20 mouse cellular contexts compared by ENCODE assay signal in the genomic region with DNA sequence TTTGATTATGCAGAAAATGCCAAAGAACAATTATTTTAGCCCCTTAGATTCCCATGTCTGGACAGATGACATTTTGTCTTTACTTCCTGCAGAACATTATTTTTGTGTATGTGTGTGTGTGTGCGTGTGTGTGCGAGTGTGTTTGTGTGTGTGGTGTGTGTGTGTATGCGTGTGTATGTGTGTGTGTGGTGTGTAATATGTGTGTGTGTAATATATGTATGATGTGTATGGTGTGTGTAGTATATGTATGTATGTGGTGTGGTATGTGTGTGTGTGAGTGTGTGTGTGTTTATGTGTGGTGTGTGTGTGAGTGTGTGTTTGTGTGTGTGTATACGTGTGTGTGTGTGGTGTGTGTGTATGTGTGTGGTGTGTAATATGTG. TPM values are rescaled to one million over a fixed set of nuclear protein-coding genes. Genes with fewer than 3 reads are reported as not detected.
DNase-seq lines count a peak whose midpoint lies in the region; ATAC-seq and TF ChIP-seq lines count a peak whose summit lies in the region.
"Had no signal": no experiment of that assay in that cellular context is flagged by ENCODE, and none has a peak within 500 bp of the region (broad histone marks: within the 10 kb centered on the region; RNA-seq: fewer than 3 reads in every experiment).

No protein-coding gene starts in this region.

- no peaks in the 10 kb centered on the region for H3K9me3 ChIP-seq in intestine, embryonic 14.5 days (ENCODE audit: control insufficient read depth, low read length)
- H3K9me3 ChIP-seq in intestine, embryonic 16.5 days (ENCODE audit: control insufficient read depth, low read length): no peaks in the 10 kb centered on the region
- no peaks in the 10 kb centered on the region for H3K9me3 ChIP-seq in midbrain, embryonic 11.5 days (ENCODE audit: control insufficient read depth, low read length)
- no peaks in the 10 kb centered on the region for H3K9me3 ChIP-seq in midbrain, postnatal 0 days (ENCODE audit: low read length)
- no peaks in the 10 kb centered on the region for H3K9me3 ChIP-seq in limb, embryonic 15.5 days
- H3K9me3 ChIP-seq: G1E; heart, embryonic 13.5 days; hindbrain, embryonic 12.5 days; liver, embryonic 15.5 days; neural tube, embryonic 12.5 days had no signal

- no peaks in the 10 kb centered on the region for H3K27me3 ChIP-seq in intestine, embryonic 14.5 days (replicated peaks; ENCODE audit: control insufficient read depth, insufficient read depth, low read length)
- no peaks in the 10 kb centered on the region for H3K27me3 ChIP-seq in intestine, embryonic 16.5 days (replicated peaks; ENCODE audit: control insufficient read depth, insufficient read depth, low read length)
- no peaks in the 10 kb centered on the region for H3K27me3 ChIP-seq in midbrain, embryonic 11.5 days (ENCODE audit: control insufficient read depth, insufficient read depth, low read length)
- H3K27me3 ChIP-seq in midbrain, postnatal 0 days (ENCODE audit: insufficient read depth, low read length): no peaks in the 10 kb centered on the region
- no peaks in the 10 kb centered on the region for H3K27me3 ChIP-seq in limb, embryonic 15.5 days
- H3K27me3 ChIP-seq: hindbrain, embryonic 12.5 days; limb, embryonic 13.5 days; neural tube, embryonic 12.5 days; Patski had no signal

- WGBS in intestine, embryonic 14.5 days: 87% methylated on average over 4 of the region's 4 CpGs
- 83% methylated on average over 4 of the region's 4 CpGs for WGBS in intestine, embryonic 16.5 days
- WGBS in midbrain, embryonic 11.5 days: 92% methylated on average over 4 of the region's 4 CpGs
- WGBS in midbrain, postnatal 0 days: 96% methylated on average over 4 of the region's 4 CpGs
- WGBS in limb, embryonic 15.5 days: 88% methylated on average over 4 of the region's 4 CpGs

- ATAC-seq in intestine, embryonic 14.5 days (replicated peaks; ENCODE audit: low FRiP score, low TSS enrichment, low read depth): peak; percentile 69; the same call in 1 of the 2 replicates
- ATAC-seq in intestine, embryonic 16.5 days: no peak
- ATAC-seq in midbrain, embryonic 11.5 days (ENCODE audit: low FRiP score): no peak
- ATAC-seq in midbrain, postnatal 0 days (ENCODE audit: low FRiP score): no peak
- ATAC-seq in limb, embryonic 15.5 days (ENCODE audit: insufficient number of reproducible peaks, low FRiP score, low TSS enrichment, low read depth): no peak
- ATAC-seq: Patski had no signal

- no peaks in the 10 kb centered on the region for H3K4me1 ChIP-seq in intestine, embryonic 14.5 days (replicated peaks; ENCODE audit: control insufficient read depth, insufficient read depth, low read length)
- no peaks in the 10 kb centered on the region for H3K4me1 ChIP-seq in intestine, embryonic 16.5 days (ENCODE audit: control insufficient read depth, insufficient read depth, low read length)
- no peaks in the 10 kb centered on the region for H3K4me1 ChIP-seq in midbrain, embryonic 11.5 days (ENCODE audit: control insufficient read depth, insufficient read depth, low read length)
- no peaks in the 10 kb centered on the region for H3K4me1 ChIP-seq in midbrain, postnatal 0 days (ENCODE audit: insufficient read depth, low read length)
- peaks cover 30% of the 10 kb centered on the region for H3K4me1 ChIP-seq in limb, embryonic 15.5 days

- no peak overlapping the region for H3K4me3 ChIP-seq in intestine, embryonic 14.5 days (ENCODE audit: low read depth, low read length)
- H3K4me3 ChIP-seq in intestine, embryonic 16.5 days (ENCODE audit: low read length): no peak overlapping the region
- no peak overlapping the region for H3K4me3 ChIP-seq in midbrain, embryonic 11.5 days (ENCODE audit: low read depth, low read length)
- H3K4me3 ChIP-seq in midbrain, postnatal 0 days (ENCODE audit: low read depth, low read length): no peak overlapping the region
- H3K4me3 ChIP-seq in limb, embryonic 15.5 days: no peak overlapping the region
- H3K4me3 ChIP-seq: heart, embryonic 13.5 days; hindbrain, embryonic 12.5 days; limb, embryonic 13.5 days; liver, embryonic 15.5 days; neural tube, embryonic 12.5 days had no signal

- H3K4me2 ChIP-seq in intestine, embryonic 14.5 days (ENCODE audit: low read length): no peak overlapping the region
- H3K4me2 ChIP-seq in intestine, embryonic 16.5 days (ENCODE audit: low read depth, low read length): no peak overlapping the region
- no peak overlapping the region for H3K4me2 ChIP-seq in midbrain, embryonic 11.5 days
- H3K4me2 ChIP-seq in midbrain, postnatal 0 days (ENCODE audit: low read depth, low read length, poor library complexity, severe bottlenecking): no peak overlapping the region
- H3K4me2 ChIP-seq in limb, embryonic 15.5 days: no peak overlapping the region
- H3K4me2 ChIP-seq: heart, embryonic 13.5 days; liver, embryonic 15.5 days had no signal

- no peak for DNase-seq in intestine, embryonic 14.5 days (ENCODE audit: low spot score)
- peak; percentile 57 for DNase-seq in midbrain, embryonic 11.5 days (ENCODE audit: low spot score, missing footprints)
- no peak for DNase-seq in midbrain, postnatal 0 days (ENCODE audit: low spot score)
- no peak for DNase-seq in layer of hippocampus, postnatal 10 days (ENCODE audit: low spot score in 2 of 2)
- DNase-seq in heart, adult 9 months (ENCODE audit: low spot score in 2 of 2): no peak
- DNase-seq: cerebellum, adult 9-11 months; heart, adult 18-20 months; heart, postnatal 14 days; kidney, adult 9 months; kidney, postnatal 14 days; thymus, postnatal 25 days had no signal

- H3K36me3 ChIP-seq in intestine, embryonic 14.5 days (ENCODE audit: control insufficient read depth, insufficient read depth, low read length): no peaks in the 10 kb centered on the region
- H3K36me3 ChIP-seq in intestine, embryonic 16.5 days (ENCODE audit: control insufficient read depth, insufficient read depth, low read length): no peaks in the 10 kb centered on the region
- no peaks in the 10 kb centered on the region for H3K36me3 ChIP-seq in midbrain, embryonic 11.5 days (ENCODE audit: control insufficient read depth, insufficient read depth, low read length)
- no peaks in the 10 kb centered on the region for H3K36me3 ChIP-seq in midbrain, postnatal 0 days (ENCODE audit: insufficient read depth, low read length)
- no peaks in the 10 kb centered on the region for H3K36me3 ChIP-seq in limb, embryonic 15.5 days
- H3K36me3 ChIP-seq: G1E; heart, embryonic 13.5 days; hindbrain, embryonic 12.5 days; limb, embryonic 13.5 days; liver, embryonic 15.5 days; neural tube, embryonic 12.5 days had no signal

- TF ChIP-seq CTCF in midbrain, postnatal 0 days (IDR thresholded peaks at IDR 0.05): no peak

- peak overlapping the region; percentile 73 for H3K27ac ChIP-seq in intestine, embryonic 14.5 days (ENCODE audit: low read depth)
- no peak overlapping the region for H3K27ac ChIP-seq in intestine, embryonic 16.5 days (ENCODE audit: low read length)
- H3K27ac ChIP-seq in midbrain, embryonic 11.5 days (ENCODE audit: low read depth, low read length): no peak overlapping the region
- no peak overlapping the region for H3K27ac ChIP-seq in midbrain, postnatal 0 days (ENCODE audit: low read depth, low read length)
- H3K27ac ChIP-seq in limb, embryonic 15.5 days: peak overlapping the region; percentile 63
- H3K27ac ChIP-seq: heart, embryonic 13.5 days; hindbrain, embryonic 12.5 days; liver, embryonic 15.5 days; neural tube, embryonic 12.5 days had no signal

- 0 out of 2 replicates have a peak overlapping the region, but pooled peaks have one; percentile 7 for H3K9ac ChIP-seq in intestine, embryonic 14.5 days (ENCODE audit: low read length)
- H3K9ac ChIP-seq in intestine, embryonic 16.5 days (ENCODE audit: low read depth, low read length): no peak overlapping the region
- H3K9ac ChIP-seq in midbrain, embryonic 11.5 days (ENCODE audit: low read length): no peak overlapping the region
- no peak overlapping the region for H3K9ac ChIP-seq in midbrain, postnatal 0 days (replicated peaks; ENCODE audit: low read length, poor library complexity, severe bottlenecking)
- H3K9ac ChIP-seq in limb, embryonic 15.5 days: no peak overlapping the region
- H3K9ac ChIP-seq: heart, embryonic 13.5 days; hindbrain, embryonic 12.5 days; limb, embryonic 13.5 days; liver, embryonic 15.5 days; neural tube, embryonic 12.5 days had no signal

RNA-seq across cellular contexts. Expression of gene Syf2, which starts 45.2 kb away (rescaled TPM):
- polyA plus RNA-seq in intestine, embryonic 14.5 days (2014; fragmentation: Nextera tagmentation; extraction: Ambion mirVana): 62.4 and 63.0 TPM in 2 replicates
- polyA plus RNA-seq in intestine, embryonic 16.5 days (2015; fragmentation: Nextera tagmentation; extraction: Ambion mirVana): 62.6 and 65.0 TPM in 2 replicates
- polyA plus RNA-seq in midbrain, embryonic 11.5 days (2014; fragmentation: Nextera tagmentation; extraction: Ambion mirVana): 76.7 and 79.4 TPM in 2 replicates
- total RNA-seq in midbrain, postnatal 0 days (2014; rRNA removed): 39.8 and 45.3 TPM in 2 replicates
- polyA plus RNA-seq in midbrain, postnatal 0 days (2015; fragmentation: Nextera tagmentation; extraction: Ambion mirVana): 69.4 and 70.7 TPM in 2 replicates
- 76.6 and 80.6 TPM in 2 replicates for polyA plus RNA-seq in limb, embryonic 15.5 days (2015; fragmentation: Nextera tagmentation; extraction: Ambion mirVana)
- 10 to 100 TPM; 42.1 to 45.0 TPM for total RNA-seq in layer of hippocampus, postnatal 10 days (2021)

RNA-seq across cellular contexts. Expression of gene Rsrp1, which starts 52.5 kb away (rescaled TPM):
- 400 and 437 TPM in 2 replicates for polyA plus RNA-seq in intestine, embryonic 14.5 days (2014; fragmentation: Nextera tagmentation; extraction: Ambion mirVana)
- 462 and 467 TPM in 2 replicates for polyA plus RNA-seq in intestine, embryonic 16.5 days (2015; fragmentation: Nextera tagmentation; extraction: Ambion mirVana)
- polyA plus RNA-seq in midbrain, embryonic 11.5 days (2014; fragmentation: Nextera tagmentation; extraction: Ambion mirVana): 352 and 403 TPM in 2 replicates
- 109 and 115 TPM in 2 replicates for total RNA-seq in midbrain, postnatal 0 days (2014; rRNA removed)
- 319 and 323 TPM in 2 replicates for polyA plus RNA-seq in midbrain, postnatal 0 days (2015; fragmentation: Nextera tagmentation; extraction: Ambion mirVana)
- polyA plus RNA-seq in limb, embryonic 15.5 days (2015; fragmentation: Nextera tagmentation; extraction: Ambion mirVana): 496 and 523 TPM in 2 replicates
- 100 to 1,000 TPM; 245 to 279 TPM for total RNA-seq in layer of hippocampus, postnatal 10 days (2021)

Comparison
In these comparisons a context has a peak if more than half of its experiments do, and no peak if none do; other contexts are left out.
1. H3K27ac ChIP-seq: peak in intestine, embryonic 14.5 days (single experiment) and limb, embryonic 15.5 days (single experiment); none in intestine, embryonic 16.5 days (single experiment), midbrain, embryonic 11.5 days (single experiment) and midbrain, postnatal 0 days (single experiment).